In genomic region chr2:93979249-93980120, GRCm38 (mm10) we compare ENCODE assay signal across 17 mouse cellular contexts. TPM values are rescaled to one million over a fixed set of nuclear protein-coding genes. Genes with fewer than 3 reads are reported as not detected.
DNase-seq lines count a peak whose midpoint lies in the region; ATAC-seq and TF ChIP-seq lines count a peak whose summit lies in the region.
"Had no signal": no experiment of that assay in that cellular context is flagged by ENCODE, and none has a peak within 500 bp of the region (broad histone marks: within the 10 kb centered on the region; RNA-seq: fewer than 3 reads in every experiment).

No protein-coding gene starts in this region.

- H3K27me3 ChIP-seq in Patski: no peaks in the 10 kb centered on the region
- H3K27me3 ChIP-seq: limb, embryonic 13.5 days had no signal

- peak; percentile 31 for DNase-seq in gastrocnemius, adult 2 months
- no peak for DNase-seq in gastrocnemius, postnatal 10 days
- DNase-seq in 3T3-L1 (ENCODE audit: low read depth, low spot score) (peak; percentile 92), Patski (ENCODE audit: low read depth, low spot score) (peak; percentile 65)
- DNase-seq in cerebellum, postnatal 36 days: peak; percentile 43 to 46
- no peak for DNase-seq in ovary, adult 18-20 months (ENCODE audit: low spot score)
- DNase-seq in spleen, postnatal 10 days (ENCODE audit: low spot score in 2 of 2): no peak
- DNase-seq: kidney, adult 2 months; thymus, postnatal 36 days had no signal

- intact Hi-C loops in gastrocnemius, adult 2 months (cut with DNase I): no loop called here

- in situ Hi-C loops in Patski (cut with MboI; ENCODE audit: low pct_unique_long_range_greater_than_20kb): no loop called here

- no peak for TF ChIP-seq CTCF in gastrocnemius, adult 2 months (IDR thresholded peaks at IDR 0.05)
- no peak for TF ChIP-seq CTCF in Patski (IDR thresholded peaks at IDR 0.05)

- POLR2A ChIA-PET in Patski (lab: Charles Lee): no interaction called here

- H3K4me3 ChIP-seq in gastrocnemius, adult 2 months: no peak overlapping the region
- H3K4me3 ChIP-seq: forebrain, embryonic 10.5 days; limb, embryonic 13.5 days had no signal

- ATAC-seq in Patski: peak; percentile 84
- no peak for ATAC-seq in granulocyte monocyte progenitor cell, adult 5-6 weeks (replicated peaks; ENCODE audit: poor library complexity, severe bottlenecking)
- ATAC-seq: activated CD4-positive, CD25-positive, alpha-beta regulatory T cell, adult 4 months had no signal

- CTCF ChIA-PET in Patski (lab: Charles Lee): interaction anchor here (1.7 kb wide), 1 partner anchor 23 kb away, joined by 4 read pairs; no protein-coding TSS in a partner anchor

- no peak overlapping the region for H3K27ac ChIP-seq in gastrocnemius, adult 2 months
- H3K27ac ChIP-seq: forebrain, embryonic 10.5 days; limb, embryonic 13.5 days had no signal

RNA-seq across cellular contexts. Expression of gene Gm27027, which starts 16.7 kb away (rescaled TPM):
- total RNA-seq in gastrocnemius, adult 2 months (2021): not detected
- total RNA-seq in gastrocnemius, postnatal 10 days (2021): under 1 TPM in 1 of 2 experiments, not detected in 1; 0.54 TPM
- not detected for polyA plus RNA-seq in Patski (2021)
- not detected in 2 replicates for total RNA-seq in granulocyte monocyte progenitor cell, adult 5-6 weeks (2014; fragmentation: Nextera tagmentation)
- total RNA-seq in granulocyte monocyte progenitor cell, adult 5-6 weeks (2017): not detected in 2 replicates
- total RNA-seq: gastrocnemius, postnatal 4 days; layer of hippocampus, postnatal 25 days; monocyte, adult 5-6 weeks had no signal
- polyA plus RNA-seq: activated CD4-positive, CD25-positive, alpha-beta regulatory T cell, adult 4 months; forebrain, embryonic 10.5 days; heart, postnatal 0 days; kidney, adult 2 months; limb, embryonic 13.5 days had no signal

RNA-seq across cellular contexts. Expression of gene Gm13889, which starts 22.5 kb away (rescaled TPM):
- total RNA-seq in gastrocnemius, adult 2 months (2021): 1 to 10 TPM; 4.1 to 6.1 TPM
- 10 to 100 TPM; 14.4 to 19.7 TPM for total RNA-seq in gastrocnemius, postnatal 10 days (2021)
- polyA plus RNA-seq in Patski (2021): 0.37 TPM
- total RNA-seq in granulocyte monocyte progenitor cell, adult 5-6 weeks (2014; fragmentation: Nextera tagmentation): not detected in 2 replicates
- total RNA-seq in granulocyte monocyte progenitor cell, adult 5-6 weeks (2017): not detected in 2 replicates
- total RNA-seq: monocyte, adult 5-6 weeks had no signal
- polyA plus RNA-seq: activated CD4-positive, CD25-positive, alpha-beta regulatory T cell, adult 4 months had no signal

RNA-seq across cellular contexts. Expression of gene Alkbh3, which starts 31.1 kb away (rescaled TPM):
- 10 to 100 TPM; 54.8 to 55.7 TPM for total RNA-seq in gastrocnemius, adult 2 months (2021)
- 10 to 100 TPM; 61.1 to 65.6 TPM for total RNA-seq in gastrocnemius, postnatal 10 days (2021)
- polyA plus RNA-seq in Patski (2021): 35.1 TPM
- total RNA-seq in granulocyte monocyte progenitor cell, adult 5-6 weeks (2014; fragmentation: Nextera tagmentation): 52.5 and 87.5 TPM in 2 replicates
- 34.0 and 38.0 TPM in 2 replicates for total RNA-seq in granulocyte monocyte progenitor cell, adult 5-6 weeks (2017)

Comparison
In these comparisons a context has a peak if more than half of its experiments do, and no peak if none do; other contexts are left out.
1. DNase-seq: peak in gastrocnemius, adult 2 months (single experiment), 3T3-L1 (single experiment), Patski (single experiment) and cerebellum, postnatal 36 days (2 of 2); none in gastrocnemius, postnatal 10 days (single experiment), ovary, adult 18-20 months (single experiment) and spleen, postnatal 10 days (0 of 2).
2. RNA of gene Gm13889, which starts 22.5 kb away (total RNA-seq): 14.4 to 19.7 TPM in gastrocnemius, postnatal 10 days and 4.1 to 6.1 TPM in gastrocnemius, adult 2 months; not detected in granulocyte monocyte progenitor cell, adult 5-6 weeks; every median in the first group is over 4 times any median in the second.